Mouse (Mus musculus): ENCODE measurements at regions not wholly inside any gene's neighbourhood (a gene's known extent, or its start where the extent isn't known, plus 50 kb on each side); places are given as distances from the start of the nearest gene placed in this dataset.
A peak's percentile ranks its signal among the peaks of the same experiment; 100 is the strongest.
"Not testable (repeated sequence)": the region's sequence is repeated elsewhere in the genome, so short reads cannot be mapped to it uniquely, and the experiment has no call there.

DNA sequence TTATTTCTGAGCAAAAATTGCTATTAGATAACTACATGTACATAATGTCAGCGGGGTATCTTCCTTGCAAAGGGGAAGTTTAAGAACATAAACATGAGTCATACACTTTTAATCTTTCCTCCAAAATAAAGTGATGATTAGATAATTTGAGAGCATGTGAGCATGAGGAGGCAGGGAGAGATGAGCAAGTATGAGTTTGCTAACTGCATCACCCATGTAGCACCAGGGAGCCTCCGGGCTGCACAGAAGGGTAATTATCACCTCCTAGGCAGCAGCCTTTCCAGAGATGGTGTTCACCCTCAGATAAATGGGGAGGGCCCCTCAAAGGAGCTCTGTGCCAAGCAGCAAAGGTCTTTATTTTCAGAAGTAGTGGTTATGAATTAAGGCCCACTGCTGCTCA lies 568.1 kb upstream of the G6pd2 start:
- H3K27ac ChIP-seq = no peak overlapping the region
- H3K4me1 ChIP-seq (ENCODE audit: insufficient read depth, low read length) = no peaks in the 10 kb centered on the region
- no peaks in the 10 kb centered on the region for H3K36me3 ChIP-seq (ENCODE audit: insufficient read depth, low read length)
- no peak overlapping the region for H3K4me3 ChIP-seq (ENCODE audit: low read length)
- no peaks in the 10 kb centered on the region for H3K9me3 ChIP-seq (ENCODE audit: low read length)
- DNase-seq (ENCODE audit: low spot score) (no peak), ATAC-seq (no peak)
- TF ChIP-seq CTCF (IDR thresholded peaks at IDR 0.05; ENCODE audit: low read depth) = no peak
- H3K4me2 ChIP-seq (ENCODE audit: low read depth, low read length) = no peak overlapping the region
- WGBS = 79% methylated on average over 2 of the region's 2 CpGs
- no peaks in the 10 kb centered on the region for H3K27me3 ChIP-seq (ENCODE audit: insufficient read depth, low read length)
- H3K9ac ChIP-seq (replicated peaks; ENCODE audit: low read length) = no peak overlapping the region

DNA sequence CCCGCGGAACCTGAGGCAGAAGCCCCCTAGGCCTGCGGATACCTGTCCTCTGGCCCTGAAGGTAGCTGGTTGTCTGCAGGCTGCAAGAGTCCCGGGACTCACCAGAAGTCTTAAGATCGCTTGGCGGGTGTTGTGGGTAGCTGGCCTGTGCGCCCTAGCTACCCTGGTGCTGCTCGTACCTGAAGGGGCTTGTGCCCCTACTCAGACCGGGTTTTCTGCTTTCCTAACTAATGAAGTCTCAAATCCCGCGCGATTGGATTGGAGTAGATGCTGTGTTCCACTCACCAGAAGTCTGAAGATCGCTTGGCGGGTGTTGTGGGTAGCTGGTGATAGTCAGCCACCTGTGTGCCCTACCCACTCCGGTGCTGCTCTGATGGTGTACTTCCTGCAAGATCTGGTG lies 520.1 kb upstream of the G6pd2 start:
- DNase-seq (ENCODE audit: low spot score); H3K27me3 ChIP-seq (ENCODE audit: insufficient read depth, low read length); H3K36me3 ChIP-seq (ENCODE audit: insufficient read depth, low read length); H3K9ac ChIP-seq (replicated peaks; ENCODE audit: low read length); H3K4me2 ChIP-seq (ENCODE audit: low read depth, low read length); ATAC-seq; H3K4me1 ChIP-seq (ENCODE audit: insufficient read depth, low read length); H3K4me3 ChIP-seq (ENCODE audit: low read length); H3K27ac ChIP-seq; H3K9me3 ChIP-seq (ENCODE audit: low read length): not testable (repeated sequence)
- WGBS = 92% methylated on average over 15 of the region's 15 CpGs

GRCm38 (mm10) chr5:61314951-61315350 lies 493.7 kb upstream of the G6pd2 start:
- Histone ChIP-seq H3K4me1 (ENCODE audit: insufficient read depth, low read length) (no peaks in the 10 kb centered on the region), H3K4me2 (ENCODE audit: low read depth, low read length) (no peak overlapping the region), H3K36me3 (ENCODE audit: insufficient read depth, low read length) (no peaks in the 10 kb centered on the region), H3K27ac (no peak overlapping the region), H3K9ac (replicated peaks; ENCODE audit: low read length) (no peak overlapping the region), H3K4me3 (ENCODE audit: low read length) (no peak overlapping the region), H3K9me3 (ENCODE audit: low read length) (no peaks in the 10 kb centered on the region), H3K27me3 (ENCODE audit: insufficient read depth, low read length) (no peaks in the 10 kb centered on the region)
- no peak for TF ChIP-seq CTCF (IDR thresholded peaks at IDR 0.05; ENCODE audit: low read depth)
- WGBS = 66% methylated on average over 5 of the region's 5 CpGs
- DNase-seq (ENCODE audit: low spot score) (no peak), ATAC-seq (no peak)

DNA sequence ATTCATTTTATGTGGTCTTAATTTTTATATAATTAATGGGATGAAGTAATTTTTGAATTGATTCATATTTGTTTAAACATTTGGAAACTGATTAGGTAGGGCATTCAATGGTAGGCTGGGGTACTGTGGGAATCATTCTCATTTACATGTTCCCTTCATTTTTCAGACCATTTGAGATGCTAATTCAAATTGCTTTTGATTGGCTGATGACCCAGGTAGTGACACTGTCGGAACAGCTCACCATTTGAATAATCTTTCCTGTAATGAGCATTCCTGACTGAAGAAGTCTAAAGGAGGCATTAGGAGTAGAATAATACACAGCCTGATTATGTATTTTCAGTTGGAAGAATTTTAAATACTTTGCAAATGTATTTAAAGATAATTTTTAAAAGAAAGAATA lies 457.2 kb upstream of the G6pd2 start:
- Histone ChIP-seq H3K4me1 (ENCODE audit: insufficient read depth, low read length) (no peaks in the 10 kb centered on the region), H3K27ac (no peak overlapping the region), H3K9ac (replicated peaks; ENCODE audit: low read length) (no peak overlapping the region), H3K36me3 (ENCODE audit: insufficient read depth, low read length) (no peaks in the 10 kb centered on the region), H3K4me2 (ENCODE audit: low read depth, low read length) (no peak overlapping the region), H3K9me3 (ENCODE audit: low read length) (no peaks in the 10 kb centered on the region), H3K27me3 (ENCODE audit: insufficient read depth, low read length) (no peaks in the 10 kb centered on the region), H3K4me3 (ENCODE audit: low read length) (no peak overlapping the region)
- WGBS = 33% methylated on average over 1 of the region's 1 CpGs
- DNase-seq (ENCODE audit: low spot score) = no peak
- TF ChIP-seq CTCF (IDR thresholded peaks at IDR 0.05; ENCODE audit: low read depth) = no peak
- ATAC-seq = no peak

DNA sequence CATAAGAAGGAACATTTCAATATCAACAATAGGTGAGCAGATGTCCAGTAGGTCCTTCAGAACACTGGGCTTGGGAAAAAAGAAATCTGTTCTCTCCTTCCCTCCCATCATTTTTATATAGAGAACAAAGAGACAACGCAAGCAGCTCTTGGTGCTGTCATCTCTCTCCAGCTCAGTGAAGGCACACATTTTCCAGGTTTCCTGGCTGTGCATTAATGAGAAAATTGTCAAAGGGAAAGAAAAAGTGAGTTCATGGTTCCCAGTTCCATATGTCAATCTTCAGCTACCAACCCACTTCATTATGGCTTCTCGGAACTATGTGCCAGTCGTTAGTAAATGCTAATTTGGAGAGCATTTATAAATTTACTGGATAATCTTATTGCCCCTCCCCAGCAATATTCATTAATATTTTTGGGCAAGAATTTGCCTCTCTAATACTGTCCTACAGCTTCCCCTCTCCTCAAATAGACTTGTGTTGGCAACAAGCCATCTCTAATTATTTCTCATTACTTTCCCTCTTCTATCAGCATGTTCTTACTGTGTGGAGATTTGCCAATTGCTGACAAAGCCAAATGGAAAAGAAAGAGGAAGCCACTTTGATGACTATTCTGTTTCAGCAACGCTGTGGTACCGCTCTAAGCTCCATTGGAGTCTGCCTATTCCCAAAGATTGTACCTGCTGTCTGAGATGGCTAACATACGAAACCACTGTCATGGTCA lies 453.2 kb upstream of the G6pd2 start:
- H3K27ac ChIP-seq = no peak overlapping the region
- no peaks in the 10 kb centered on the region for H3K9me3 ChIP-seq (ENCODE audit: low read length)
- ATAC-seq = 0 out of 2 replicates have a peak, but pooled peaks have one; percentile 62
- H3K4me3 ChIP-seq (ENCODE audit: low read length) = no peak overlapping the region
- H3K4me1 ChIP-seq (ENCODE audit: insufficient read depth, low read length) = no peaks in the 10 kb centered on the region
- peak; percentile 60 for DNase-seq (ENCODE audit: low spot score)
- WGBS = 46% methylated on average over 6 of the region's 6 CpGs
- no peak for TF ChIP-seq CTCF (IDR thresholded peaks at IDR 0.05; ENCODE audit: low read depth)
- H3K36me3 ChIP-seq (ENCODE audit: insufficient read depth, low read length) = no peaks in the 10 kb centered on the region
- no peaks in the 10 kb centered on the region for H3K27me3 ChIP-seq (ENCODE audit: insufficient read depth, low read length)
- no peak overlapping the region for H3K4me2 ChIP-seq (ENCODE audit: low read depth, low read length)
- H3K9ac ChIP-seq (replicated peaks; ENCODE audit: low read length) = no peak overlapping the region

- DNase-seq (ENCODE audit: low spot score) (peak; percentile 44), ATAC-seq (peak; percentile 27; the same call in 1 of the 2 replicates)
- no peak overlapping the region for H3K9ac ChIP-seq (replicated peaks; ENCODE audit: low read length)
- no peaks in the 10 kb centered on the region for H3K9me3 ChIP-seq (ENCODE audit: low read length)
- no peak overlapping the region for H3K4me2 ChIP-seq (ENCODE audit: low read depth, low read length)
- no peak for TF ChIP-seq CTCF (IDR thresholded peaks at IDR 0.05; ENCODE audit: low read depth)
- 65% methylated on average over 1 of the region's 1 CpGs for WGBS
- no peaks in the 10 kb centered on the region for H3K4me1 ChIP-seq (ENCODE audit: insufficient read depth, low read length)
- no peaks in the 10 kb centered on the region for H3K36me3 ChIP-seq (ENCODE audit: insufficient read depth, low read length)
- no peak overlapping the region for H3K27ac ChIP-seq
- H3K4me3 ChIP-seq (ENCODE audit: low read length) = no peak overlapping the region
- H3K27me3 ChIP-seq (ENCODE audit: insufficient read depth, low read length) = no peaks in the 10 kb centered on the region
Measured at GRCm38 (mm10) chr5:61372901-61373300, 435.7 kb upstream of the G6pd2 start.

DNA sequence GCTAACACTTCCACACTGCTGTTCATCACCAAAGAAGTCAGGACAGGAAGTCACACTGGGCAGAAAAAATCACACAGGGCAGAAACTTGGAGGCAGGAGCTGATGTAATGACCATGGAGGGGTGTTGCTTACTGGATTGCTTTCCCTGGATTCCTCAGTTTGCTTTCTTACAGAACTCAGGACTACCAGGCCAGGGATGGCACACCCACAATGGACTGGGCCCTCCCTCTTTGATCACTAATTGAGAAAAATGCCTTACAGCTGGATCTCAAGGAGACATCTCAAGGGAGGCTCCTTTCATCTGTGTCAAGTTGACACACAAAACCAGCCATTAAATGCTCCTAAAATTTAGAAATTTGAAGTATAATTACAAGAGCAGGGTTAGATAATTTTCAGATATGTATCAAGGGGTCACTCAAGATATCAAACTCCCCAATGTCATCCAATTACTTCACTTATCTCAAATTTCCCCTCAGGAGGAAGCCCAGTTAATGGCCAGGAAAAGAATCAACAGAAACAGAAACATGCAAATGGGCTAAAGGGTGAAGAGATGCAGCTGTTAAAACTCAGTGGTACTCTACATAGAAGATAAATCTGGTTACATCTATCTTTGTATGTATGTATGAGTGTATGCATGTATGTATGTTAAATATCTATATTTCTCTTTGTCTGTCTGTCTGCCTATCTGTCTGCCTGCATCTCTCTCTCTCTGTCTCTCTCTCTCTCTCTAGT lies 413.5 kb upstream of the G6pd2 start:
- Histone ChIP-seq H3K9me3 (ENCODE audit: low read length) (no peaks in the 10 kb centered on the region), H3K9ac (replicated peaks; ENCODE audit: low read length) (no peak overlapping the region), H3K27me3 (ENCODE audit: insufficient read depth, low read length) (no peaks in the 10 kb centered on the region), H3K27ac (no peak overlapping the region), H3K4me2 (ENCODE audit: low read depth, low read length) (no peak overlapping the region), H3K4me1 (ENCODE audit: insufficient read depth, low read length) (no peaks in the 10 kb centered on the region), H3K36me3 (ENCODE audit: insufficient read depth, low read length) (no peaks in the 10 kb centered on the region), H3K4me3 (ENCODE audit: low read length) (no peak overlapping the region)
- ATAC-seq = no peak
- DNase-seq (ENCODE audit: low spot score) = no peak
- TF ChIP-seq CTCF (IDR thresholded peaks at IDR 0.05; ENCODE audit: low read depth) = no peak
